Mouse (Mus musculus): Measurements from ENCODE around the gene Xkr7. TPM values are rescaled to one million over a fixed set of nuclear protein-coding genes. Genes with fewer than 3 reads are reported as not detected.

The Xkr7 gene
- total RNA-seq, 2 experiments from 2014 or later = not detected

Other genes starting within 250 kb of the Xkr7 start
- 10 to 100 TPM; 40.0 to 72.4 TPM for gene Bcl2l1, start 200.1 kb upstream of the Xkr7 start, total RNA-seq (2021)
- gene Tpx2, start 183.9 kb upstream of the Xkr7 start, total RNA-seq (2021) = 10 to 100 TPM; 16.0 to 17.8 TPM
- under 1 TPM; 0.25 to 0.38 TPM for gene Mylk2, start 120.5 kb upstream of the Xkr7 start, total RNA-seq (2021)
- gene Foxs1, start 98.6 kb upstream of the Xkr7 start, total RNA-seq (2021) = 10 to 100 TPM in 1 of 2 experiments, 1 to 10 TPM in 1; 9.7 to 10.1 TPM
- gene Dusp15, start 80.2 kb upstream of the Xkr7 start, total RNA-seq (2021) = under 1 TPM; 0.15 to 0.65 TPM
- gene Ttll9, start 69.4 kb upstream of the Xkr7 start, total RNA-seq (2021) = not detected
- gene Pdrg1, start 16.4 kb upstream of the Xkr7 start, total RNA-seq (2021) = 10 to 100 TPM; 74.9 to 81.3 TPM
- 10 to 100 TPM; 26.9 to 29.1 TPM for gene Ccm2l, start 34.1 kb downstream of the Xkr7 start, total RNA-seq (2021)
- gene Hck, start 76.6 kb downstream of the Xkr7 start, total RNA-seq (2021) = 1 to 10 TPM; 1.0 to 1.2 TPM
- 10 to 100 TPM; 66.4 to 69.6 TPM for gene Tm9sf4, start 129.5 kb downstream of the Xkr7 start, total RNA-seq (2021)
- 1 to 10 TPM; 3.0 to 3.2 TPM for gene Tspyl3, start 193.6 kb downstream of the Xkr7 start, total RNA-seq (2021)
- 1 to 10 TPM; 5.7 to 7.8 TPM for gene Plagl2, start 209.6 kb downstream of the Xkr7 start, total RNA-seq (2021)
- gene Pofut1, start 209.7 kb downstream of the Xkr7 start, total RNA-seq (2021) = 10 to 100 TPM; 19.2 to 22.5 TPM

All from heart, postnatal 10 days (tissue).